8 mouse cellular contexts compared by ENCODE assay signal in genomic region chr1:44102939-44103338, GRCm38 (mm10). TPM values are rescaled to one million over a fixed set of nuclear protein-coding genes. Genes with fewer than 3 reads are reported as not detected.
DNase-seq lines count a peak whose midpoint lies in the region; ATAC-seq lines count a peak whose summit lies in the region.

No protein-coding gene starts in this region.

- peak overlapping the region; percentile 58 for H3K9ac ChIP-seq in kidney, embryonic 16.5 days (replicated peaks; ENCODE audit: low read length)
- H3K9ac ChIP-seq in hindbrain, embryonic 11.5 days (ENCODE audit: low read depth, low read length) = no peak overlapping the region
- no peak overlapping the region; the same call in 1 of the 2 replicates for H3K9ac ChIP-seq in midbrain, embryonic 14.5 days (replicated peaks; ENCODE audit: low read length)

- H3K27me3 ChIP-seq in kidney, embryonic 16.5 days (ENCODE audit: insufficient read depth, low read length) = no peaks in the 10 kb centered on the region
- no peaks in the 10 kb centered on the region for H3K27me3 ChIP-seq in hindbrain, embryonic 11.5 days (ENCODE audit: control insufficient read depth, insufficient read depth, low read length)
- H3K27me3 ChIP-seq in midbrain, embryonic 14.5 days (ENCODE audit: control insufficient read depth, insufficient read depth, low read length) = no peaks in the 10 kb centered on the region

- H3K4me3 ChIP-seq in kidney, embryonic 16.5 days (ENCODE audit: low read length) = peak overlapping the region; percentile 92
- peak overlapping the region; percentile 81 for H3K4me3 ChIP-seq in hindbrain, embryonic 11.5 days (ENCODE audit: low read depth, low read length)
- peak overlapping the region; percentile 82 for H3K4me3 ChIP-seq in midbrain, embryonic 14.5 days (replicated peaks; ENCODE audit: low read depth, low read length)

- H3K4me2 ChIP-seq in kidney, embryonic 16.5 days (replicated peaks; ENCODE audit: low read depth, low read length) = peak overlapping the region; percentile 66
- H3K4me2 ChIP-seq in hindbrain, embryonic 11.5 days (replicated peaks; ENCODE audit: low read depth, low read length) = peak overlapping the region; percentile 39; the same call in 1 of the 2 replicates
- H3K4me2 ChIP-seq in midbrain, embryonic 14.5 days (ENCODE audit: low read length) = peak overlapping the region; percentile 71

- 16% methylated on average over 5 of the region's 5 CpGs for WGBS in kidney, embryonic 16.5 days
- WGBS in hindbrain, embryonic 11.5 days = 18% methylated on average over 5 of the region's 5 CpGs
- 15% methylated on average over 5 of the region's 5 CpGs for WGBS in midbrain, embryonic 14.5 days

- no peak for DNase-seq in kidney, adult 11 months
- DNase-seq in ZHBTc4 (ENCODE audit: low read depth, low spot score) = peak; percentile 8
- DNase-seq in hindbrain, embryonic 11.5 days (ENCODE audit: low spot score) = peak; percentile 30
- DNase-seq in midbrain, embryonic 14.5 days = peak; percentile 7
- no peak for DNase-seq in layer of hippocampus, postnatal 14 days (ENCODE audit: low spot score in 2 of 2)
- no peak for DNase-seq in adipocyte (ENCODE audit: low spot score)
- no peak for DNase-seq in right cerebral cortex, adult 18-20 months

- peaks cover 11% of the 10 kb centered on the region for H3K4me1 ChIP-seq in kidney, embryonic 16.5 days (ENCODE audit: insufficient read depth, low read length)
- H3K4me1 ChIP-seq in hindbrain, embryonic 11.5 days (replicated peaks; ENCODE audit: control insufficient read depth, insufficient read depth, low read length) = no peaks in the 10 kb centered on the region
- peaks cover 5% of the 10 kb centered on the region; the same call in 1 of the 2 replicates for H3K4me1 ChIP-seq in midbrain, embryonic 14.5 days (ENCODE audit: control insufficient read depth, insufficient read depth, low read length)

- 0 out of 2 replicates have a peak, but pooled peaks have one; percentile 46 for ATAC-seq in kidney, embryonic 16.5 days (ENCODE audit: low FRiP score, low TSS enrichment)
- 0 out of 2 replicates have a peak, but pooled peaks have one; percentile 39 for ATAC-seq in hindbrain, embryonic 11.5 days (ENCODE audit: low FRiP score)
- no peak for ATAC-seq in midbrain, embryonic 14.5 days (ENCODE audit: low FRiP score, low TSS enrichment)

- H3K27ac ChIP-seq in kidney, embryonic 16.5 days (ENCODE audit: low read length) = no peak overlapping the region
- no peak overlapping the region for H3K27ac ChIP-seq in hindbrain, embryonic 11.5 days (ENCODE audit: low read depth, low read length)
- no peak overlapping the region; the same call in 1 of the 2 replicates for H3K27ac ChIP-seq in midbrain, embryonic 14.5 days (replicated peaks; ENCODE audit: low read depth, low read length)

- H3K36me3 ChIP-seq in kidney, embryonic 16.5 days (ENCODE audit: insufficient read depth, low read length) = peaks cover 17% of the 10 kb centered on the region
- H3K36me3 ChIP-seq in hindbrain, embryonic 11.5 days (ENCODE audit: control insufficient read depth, insufficient read depth, low read length) = peaks cover 2% of the 10 kb centered on the region; the same call in 1 of the 2 replicates
- H3K36me3 ChIP-seq in midbrain, embryonic 14.5 days (ENCODE audit: control insufficient read depth, insufficient read depth, low read length) = peaks cover 17% of the 10 kb centered on the region

- no peaks in the 10 kb centered on the region for H3K9me3 ChIP-seq in kidney, embryonic 16.5 days (ENCODE audit: low read length)
- H3K9me3 ChIP-seq in hindbrain, embryonic 11.5 days (ENCODE audit: control insufficient read depth, low read length) = no peaks in the 10 kb centered on the region
- no peaks in the 10 kb centered on the region for H3K9me3 ChIP-seq in midbrain, embryonic 14.5 days (ENCODE audit: control insufficient read depth, low read length)

RNA-seq across cellular contexts. Expression of gene Tex30, which starts 0.7 kb away (rescaled TPM):
- 76.7 and 79.9 TPM in 2 replicates for polyA plus RNA-seq in kidney, embryonic 16.5 days (2015; fragmentation: Nextera tagmentation; extraction: Ambion mirVana)
- 101 and 102 TPM in 2 replicates for polyA plus RNA-seq in hindbrain, embryonic 11.5 days (2014; fragmentation: Nextera tagmentation; extraction: Ambion mirVana)
- 49.4 and 55.0 TPM in 2 replicates for polyA plus RNA-seq in midbrain, embryonic 14.5 days (2014; fragmentation: Nextera tagmentation; extraction: Ambion mirVana)
- 1 to 10 TPM; 6.2 to 8.2 TPM for total RNA-seq in layer of hippocampus, postnatal 14 days (2021)

RNA-seq across cellular contexts. Expression of gene Kdelc1, which starts 15.7 kb away (rescaled TPM):
- polyA plus RNA-seq in kidney, embryonic 16.5 days (2015; fragmentation: Nextera tagmentation; extraction: Ambion mirVana) = 70.6 and 71.7 TPM in 2 replicates
- 56.9 and 59.9 TPM in 2 replicates for polyA plus RNA-seq in hindbrain, embryonic 11.5 days (2014; fragmentation: Nextera tagmentation; extraction: Ambion mirVana)
- 26.9 and 32.4 TPM in 2 replicates for polyA plus RNA-seq in midbrain, embryonic 14.5 days (2014; fragmentation: Nextera tagmentation; extraction: Ambion mirVana)
- total RNA-seq in layer of hippocampus, postnatal 14 days (2021) = 10 to 100 TPM; 11.1 to 11.4 TPM

RNA-seq across cellular contexts. Expression of gene Bivm, which starts 15.8 kb away (rescaled TPM):
- polyA plus RNA-seq in kidney, embryonic 16.5 days (2015; fragmentation: Nextera tagmentation; extraction: Ambion mirVana) = 19.9 and 22.8 TPM in 2 replicates
- 25.0 and 34.4 TPM in 2 replicates for polyA plus RNA-seq in hindbrain, embryonic 11.5 days (2014; fragmentation: Nextera tagmentation; extraction: Ambion mirVana)
- polyA plus RNA-seq in midbrain, embryonic 14.5 days (2014; fragmentation: Nextera tagmentation; extraction: Ambion mirVana) = 33.8 and 41.3 TPM in 2 replicates
- 10 to 100 TPM; 38.4 to 41.8 TPM for total RNA-seq in layer of hippocampus, postnatal 14 days (2021)

RNA-seq across cellular contexts. Expression of gene Gm8251, which starts 41.2 kb away (rescaled TPM):
- polyA plus RNA-seq in kidney, embryonic 16.5 days (2015; fragmentation: Nextera tagmentation; extraction: Ambion mirVana) = 0.05 and 0.06 TPM in 2 replicates
- 0.12 and 0.20 TPM in 2 replicates for polyA plus RNA-seq in hindbrain, embryonic 11.5 days (2014; fragmentation: Nextera tagmentation; extraction: Ambion mirVana)
- 0.05 and 0.08 TPM in 2 replicates for polyA plus RNA-seq in midbrain, embryonic 14.5 days (2014; fragmentation: Nextera tagmentation; extraction: Ambion mirVana)
- not detected for total RNA-seq in layer of hippocampus, postnatal 14 days (2021)

RNA-seq across cellular contexts. Expression of gene Ercc5, which starts 44.6 kb away (rescaled TPM):
- polyA plus RNA-seq in kidney, embryonic 16.5 days (2015; fragmentation: Nextera tagmentation; extraction: Ambion mirVana) = 16.2 and 17.1 TPM in 2 replicates
- 38.9 and 47.6 TPM in 2 replicates for polyA plus RNA-seq in hindbrain, embryonic 11.5 days (2014; fragmentation: Nextera tagmentation; extraction: Ambion mirVana)
- polyA plus RNA-seq in midbrain, embryonic 14.5 days (2014; fragmentation: Nextera tagmentation; extraction: Ambion mirVana) = 26.5 and 38.8 TPM in 2 replicates
- 10 to 100 TPM; 18.4 to 22.5 TPM for total RNA-seq in layer of hippocampus, postnatal 14 days (2021)

Comparison
In these comparisons a context has a peak if more than half of its experiments do, and no peak if none do; other contexts are left out.
1. DNase-seq: peak in ZHBTc4 (single experiment), hindbrain, embryonic 11.5 days (single experiment) and midbrain, embryonic 14.5 days (single experiment); none in kidney, adult 11 months (single experiment), layer of hippocampus, postnatal 14 days (0 of 2), adipocyte (single experiment) and right cerebral cortex, adult 18-20 months (single experiment).
2. Peak in every context shown above with its lines, with median percentiles within 50 percentile points of each other: H3K4me2 ChIP-seq and H3K4me3 ChIP-seq.